Mouse (Mus musculus) kidney, postnatal 0 days (tissue): ENCODE measurements at regions not wholly inside any gene's neighbourhood (a gene's known extent, or its start where the extent isn't known, plus 50 kb on each side); places are given as distances from the start of the nearest gene placed in this dataset.
A peak's percentile ranks its signal among the peaks of the same experiment; 100 is the strongest.

Source experiments
- ATAC-seq: fragments of 200-750 bp; cut with Nextera tagmentation; replicated peaks from 2 replicates; pipeline ENCODE4 v1.8.0; 2017; ENCODE audit warnings: low read depth, moderate number of reproducible peaks, moderate TSS enrichment, moderate library complexity; ENCODE audit not compliant: low FRiP score
- DNase-seq: peaks from one replicate; pipeline ENCODE4 v3.0.0-alpha.2; 2016; ENCODE audit warnings: low spot score
- H3K27ac ChIP-seq: fragments of 300-500 bp; sonication (generic); 2 replicates; pipeline ENCODE4 v1.5.1; 2014; ENCODE audit warnings: mild to moderate bottlenecking
- H3K27me3 ChIP-seq: fragments of 300-500 bp; sonication (generic); 2 replicates; pipeline ENCODE4 v1.6.1; 2014; ENCODE audit warnings: low read length, mixed read lengths; ENCODE audit not compliant: insufficient read depth
- H3K36me3 ChIP-seq: fragments of 300-500 bp; sonication (generic); 2 replicates; pipeline ENCODE4 v1.6.1; 2014; ENCODE audit warnings: low read length, mixed read lengths; ENCODE audit not compliant: insufficient read depth
- H3K4me1 ChIP-seq: fragments of 300-500 bp; sonication (generic); replicated peaks from 2 replicates; pipeline ENCODE4 v1.6.1; 2014; ENCODE audit warnings: antibody characterized with exemption, low read length, mixed read lengths; ENCODE audit not compliant: insufficient read depth
- H3K4me2 ChIP-seq: fragments of 300-500 bp; sonication (generic); 2 replicates; pipeline ENCODE4 v1.6.1; 2014; ENCODE audit warnings: mild to moderate bottlenecking, low read length, moderate library complexity, mixed read lengths
- H3K4me3 ChIP-seq: fragments of 300-500 bp; sonication (generic); replicated peaks from 2 replicates; pipeline ENCODE4 v1.5.1; 2014; ENCODE audit warnings: low read depth, low read length
- H3K9ac ChIP-seq: fragments of 300-500 bp; sonication (generic); 2 replicates; pipeline ENCODE4 v1.6.1; 2014; ENCODE audit warnings: low read depth, low read length
- H3K9me3 ChIP-seq: fragments of 300-500 bp; sonication (generic); replicated peaks from 2 replicates; pipeline ENCODE4 v1.6.1; 2016; ENCODE audit warnings: low read length, inconsistent platforms, mixed read lengths
- CTCF ChIP-seq: IDR thresholded peaks from 2 replicates; pipeline ENCODE4 v1.5.1; 2016; ENCODE audit warnings: antibody characterized with exemption, low read depth, mild to moderate bottlenecking, moderate library complexity
- WGBS: fragments of 180-500 bp; shearing (Covaris S2); extraction: QIAGEN DNeasy Blood & Tissue Kit; methylation state at CpG from one replicate; pipeline ENCODE4 v1.1.7; 2014; 5-methylcytosine and 5-hydroxymethylcytosine counted together

GRCm38 (mm10) chr13:72714793-72715192 is 86.2 kb downstream of the Irx2 start:
- H3K4me1 ChIP-seq: no peaks in the 10 kb centered on the region
- no peak overlapping the region for H3K4me2 ChIP-seq
- ATAC-seq (no peak), DNase-seq (no peak)
- 0 out of 2 replicates have a peak, but pooled peaks cover 3% of the 10 kb centered on the region for H3K27me3 ChIP-seq
- WGBS: 51% methylated on average over 7 of the region's 7 CpGs
- no peak for TF ChIP-seq CTCF
- no peak overlapping the region for H3K27ac ChIP-seq
- H3K36me3 ChIP-seq: no peaks in the 10 kb centered on the region
- no peaks in the 10 kb centered on the region for H3K9me3 ChIP-seq
- no peak overlapping the region for H3K9ac ChIP-seq
- no peak overlapping the region for H3K4me3 ChIP-seq

DNA sequence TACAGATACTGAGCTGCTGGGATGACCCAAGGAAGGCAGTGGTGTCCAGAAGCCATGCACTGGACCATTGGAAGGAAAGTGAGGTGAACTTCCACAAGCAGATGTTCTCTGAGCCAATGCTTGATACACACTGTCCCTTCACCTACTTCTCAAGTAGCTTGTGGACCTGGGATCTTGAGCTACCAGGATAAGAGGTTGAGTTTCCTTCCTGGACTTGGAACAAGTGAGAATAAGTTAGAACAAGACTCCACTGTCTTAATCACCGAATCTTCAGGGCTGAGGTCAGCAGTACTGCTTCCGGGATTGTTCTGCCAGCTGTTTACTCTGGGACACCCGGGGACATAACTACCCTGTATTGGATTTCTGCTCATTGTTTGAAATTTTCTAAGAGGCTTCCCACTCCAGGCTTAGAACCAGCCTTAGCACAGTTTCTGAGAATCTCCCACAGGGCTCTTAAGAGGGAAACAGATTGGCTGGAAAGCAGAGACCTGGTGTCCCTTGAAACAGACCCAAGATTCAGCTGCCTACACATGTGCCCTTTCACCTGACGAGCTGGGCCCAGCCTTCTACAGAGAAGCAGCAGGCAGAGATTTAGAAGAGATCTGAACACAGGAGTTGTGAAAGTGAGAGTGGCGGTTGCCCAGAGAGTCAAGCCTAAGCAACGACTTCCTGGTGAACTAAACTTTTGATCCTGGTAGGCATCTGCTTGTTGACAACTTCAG is 87.5 kb downstream of the Irx2 start:
- Histone ChIP-seq H3K36me3 (no peaks in the 10 kb centered on the region), H3K4me3 (no peak overlapping the region), H3K9me3 (no peaks in the 10 kb centered on the region), H3K27me3 (0 out of 2 replicates have a peak, but pooled peaks cover 3% of the 10 kb centered on the region), H3K9ac (no peak overlapping the region), H3K4me1 (no peaks in the 10 kb centered on the region), H3K27ac (no peak overlapping the region), H3K4me2 (no peak overlapping the region)
- ATAC-seq (no peak), DNase-seq (no peak)
- 48% methylated on average over 6 of the region's 6 CpGs for WGBS
- TF ChIP-seq CTCF: no peak

GRCm38 (mm10) chr13:72727126-72727525 is 98.5 kb downstream of the Irx2 start:
- no peak overlapping the region for H3K4me3 ChIP-seq
- peak; percentile 25; the same call in 1 of the 2 replicates for TF ChIP-seq CTCF
- no peaks in the 10 kb centered on the region for H3K27me3 ChIP-seq
- H3K9me3 ChIP-seq: no peaks in the 10 kb centered on the region
- no peaks in the 10 kb centered on the region for H3K4me1 ChIP-seq
- peak; percentile 58 for DNase-seq
- no peaks in the 10 kb centered on the region for H3K36me3 ChIP-seq
- WGBS: 9% methylated on average over 9 of the region's 9 CpGs
- no peak overlapping the region for H3K27ac ChIP-seq
- no peak overlapping the region for H3K4me2 ChIP-seq
- peak; percentile 84 for ATAC-seq
- H3K9ac ChIP-seq: no peak overlapping the region

DNA sequence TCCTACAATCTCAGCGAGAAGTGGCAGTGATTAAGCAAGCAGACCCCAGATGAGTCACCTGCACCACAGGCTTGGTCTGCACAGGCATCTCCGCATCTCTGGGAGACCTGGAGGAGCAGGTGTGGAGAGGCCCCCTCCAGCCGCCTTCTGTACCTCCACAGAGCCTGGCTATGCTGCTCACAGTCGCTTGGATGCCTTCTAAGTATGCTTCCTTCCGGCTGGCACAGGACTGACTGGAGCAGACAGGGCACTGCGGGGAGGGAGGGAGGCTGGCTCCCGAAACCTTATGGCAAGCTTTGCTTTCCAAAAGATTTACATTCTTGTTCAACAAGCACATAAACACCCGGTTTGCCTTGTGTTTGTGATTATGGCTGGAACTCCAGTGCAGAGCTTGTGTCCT is 107.3 kb downstream of the Irx2 start:
- Histone ChIP-seq H3K4me1 (no peaks in the 10 kb centered on the region), H3K36me3 (no peaks in the 10 kb centered on the region), H3K9ac (no peak overlapping the region), H3K4me3 (no peak overlapping the region), H3K27ac (no peak overlapping the region), H3K9me3 (no peaks in the 10 kb centered on the region), H3K27me3 (no peaks in the 10 kb centered on the region), H3K4me2 (no peak overlapping the region)
- no peak for TF ChIP-seq CTCF
- WGBS: 61% methylated on average over 8 of the region's 8 CpGs
- DNase-seq (no peak), ATAC-seq (no peak)

- H3K27ac ChIP-seq: no peak overlapping the region
- no peaks in the 10 kb centered on the region for H3K4me1 ChIP-seq
- H3K9ac ChIP-seq: no peak overlapping the region
- no peak for TF ChIP-seq CTCF
- H3K4me3 ChIP-seq: no peak overlapping the region
- ATAC-seq: no peak
- H3K36me3 ChIP-seq: no peaks in the 10 kb centered on the region
- H3K27me3 ChIP-seq: no peaks in the 10 kb centered on the region
- no peaks in the 10 kb centered on the region for H3K9me3 ChIP-seq
- no peak overlapping the region for H3K4me2 ChIP-seq
- WGBS: 76% methylated on average over 8 of the region's 8 CpGs
- DNase-seq: no peak
Observed at GRCm38 (mm10) chr13:72736992-72737391, 108.4 kb downstream of the Irx2 start.

DNA sequence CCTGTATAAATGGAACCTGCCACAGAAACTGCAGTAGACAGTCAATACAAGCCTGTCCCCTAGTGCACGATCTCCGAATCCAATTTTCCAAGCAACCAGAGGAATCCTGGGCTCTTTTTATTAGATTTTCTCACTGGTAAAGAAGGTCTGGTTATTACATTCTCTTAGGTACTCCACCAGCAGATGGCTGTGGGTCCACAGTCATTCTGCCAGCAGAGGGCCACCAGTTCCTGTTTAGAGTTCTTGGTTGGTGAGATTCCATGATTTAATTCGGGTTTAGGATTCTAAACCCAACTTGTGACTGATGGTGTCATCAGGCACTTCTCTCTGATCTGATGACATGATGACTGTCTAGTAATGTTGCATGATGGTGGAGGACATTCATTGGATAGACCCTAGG is 118.6 kb downstream of the Irx2 start:
- 0 out of 2 replicates have a peak, but pooled peaks have one; percentile 14 for TF ChIP-seq CTCF
- ATAC-seq (no peak), DNase-seq (no peak)
- Histone ChIP-seq H3K27me3 (no peaks in the 10 kb centered on the region), H3K4me1 (no peaks in the 10 kb centered on the region), H3K9ac (no peak overlapping the region), H3K4me3 (no peak overlapping the region), H3K9me3 (no peaks in the 10 kb centered on the region), H3K27ac (no peak overlapping the region), H3K4me2 (no peak overlapping the region), H3K36me3 (no peaks in the 10 kb centered on the region)
- 84% methylated on average over 3 of the region's 3 CpGs for WGBS

- Histone ChIP-seq H3K27me3 (no peaks in the 10 kb centered on the region), H3K9me3 (no peaks in the 10 kb centered on the region), H3K4me1 (no peaks in the 10 kb centered on the region), H3K4me3 (no peak overlapping the region), H3K36me3 (no peaks in the 10 kb centered on the region), H3K27ac (no peak overlapping the region), H3K9ac (no peak overlapping the region), H3K4me2 (no peak overlapping the region)
- no peak for TF ChIP-seq CTCF
- 90% methylated on average over 4 of the region's 4 CpGs for WGBS
- DNase-seq (no peak), ATAC-seq (no peak)
Observed at GRCm38 (mm10) chr13:72755036-72755435, 126.4 kb downstream of the Irx2 start.
